Mouse (Mus musculus) lung, postnatal 0 days (tissue): ENCODE results near the gene Lbx2. TPM values are rescaled to one million over a fixed set of nuclear protein-coding genes. Genes with fewer than 3 reads are reported as not detected.

Experiments
- ATAC-seq: fragments of 200-750 bp; cut with Nextera tagmentation; 2 replicates; pipeline ENCODE4 v1.8.0; 2017; ENCODE audit warnings: moderate library complexity
- DNase-seq: peaks from one replicate; pipeline ENCODE4 v3.0.0-alpha.2; 2016; ENCODE audit warnings: low spot score
- H3K27ac ChIP-seq: fragments of 300-500 bp; sonication (generic); 2 replicates; pipeline ENCODE4 v1.5.1; 2014; ENCODE audit warnings: antibody characterized with exemption, mild to moderate bottlenecking, low read length, mixed read lengths
- H3K27me3 ChIP-seq: fragments of 300-500 bp; sonication (generic); replicated peaks from 2 replicates; pipeline ENCODE4 v1.6.1; 2014; ENCODE audit warnings: low read length, mixed read lengths; ENCODE audit not compliant: insufficient read depth
- H3K36me3 ChIP-seq: fragments of 300-500 bp; sonication (generic); 2 replicates; pipeline ENCODE4 v1.6.1; 2014; ENCODE audit warnings: low read length, mixed read lengths; ENCODE audit not compliant: insufficient read depth
- H3K4me1 ChIP-seq: fragments of 300-500 bp; sonication (generic); 2 replicates; pipeline ENCODE4 v1.6.1; 2014; ENCODE audit warnings: antibody characterized with exemption, low read depth, low read length, mixed read lengths; ENCODE audit not compliant: insufficient read depth
- H3K4me2 ChIP-seq: fragments of 300-500 bp; sonication (generic); replicated peaks from 2 replicates; pipeline ENCODE4 v1.6.1; 2014; ENCODE audit warnings: low read depth, mild to moderate bottlenecking, low read length, moderate library complexity, mixed read lengths
- H3K4me3 ChIP-seq: fragments of 300-500 bp; sonication (generic); 2 replicates; pipeline ENCODE4 v1.5.1; 2014; ENCODE audit warnings: low read depth, low read length
- H3K9ac ChIP-seq: fragments of 300-500 bp; sonication (generic); replicated peaks from 2 replicates; pipeline ENCODE4 v1.6.1; 2014; ENCODE audit warnings: low read depth, mild to moderate bottlenecking
- H3K9me3 ChIP-seq: fragments of 300-500 bp; sonication (generic); 2 replicates; pipeline ENCODE4 v1.6.1; 2016; ENCODE audit warnings: low read length, mixed read lengths
- CTCF ChIP-seq: IDR thresholded peaks from 2 replicates; pipeline ENCODE4 v1.5.1; 2016; ENCODE audit warnings: antibody characterized with exemption, mild to moderate bottlenecking
- EP300 ChIP-seq: IDR thresholded peaks from 2 replicates; pipeline ENCODE4 v1.6.1; 2016; ENCODE audit warnings: antibody characterized with exemption, mild to moderate bottlenecking, control low read depth
- WGBS: fragments of 180-500 bp; shearing (Covaris S2); extraction: QIAGEN DNeasy Blood & Tissue Kit; methylation state at CpG from one replicate; pipeline ENCODE4 v1.1.7; 2014; 5-methylcytosine and 5-hydroxymethylcytosine counted together
- microRNA counts: library from miRNA; unstranded; fragments of <30 nt; microRNA quantifications from one replicate; lab custom pipeline; 2015
- microRNA-seq: library from miRNA; unstranded; fragments of <30 nt; microRNA quantifications from one replicate; pipeline ENCODE4, GENCODE M21; 2016
- polyA plus RNA-seq: library from polyadenylated mRNA; unstranded; fragments of >200 nt; fragmentation: Nextera tagmentation; extraction: Ambion mirVana; gene quantifications from 2 replicates; pipeline ENCODE4 v1.2.1, GENCODE M21; 2015

Gene Lbx2
- polyA plus RNA-seq, 1 experiment from 2014 or later = 1.9 TPM

GRCm38 (mm10) chr6:83136291-83136880 is 50.2 kb downstream of the Lbx2 start:
- Histone ChIP-seq H3K9ac (peak overlapping the region; percentile 61), H3K4me1 (peaks cover 23% of the 10 kb centered on the region; the same call in 1 of the 2 replicates), H3K9me3 (no peaks in the 10 kb centered on the region), H3K4me2 (peak overlapping the region; percentile 89), H3K36me3 (no peaks in the 10 kb centered on the region), H3K4me3 (peak overlapping the region; percentile 51), H3K27me3 (no peaks in the 10 kb centered on the region), H3K27ac (peak overlapping the region; percentile 96)
- no peak for ATAC-seq
- no peak for TF ChIP-seq EP300
- no peak for TF ChIP-seq CTCF
- DNase-seq = peak; percentile 29
- WGBS = 12% methylated on average over 5 of the region's 5 CpGs

DNA sequence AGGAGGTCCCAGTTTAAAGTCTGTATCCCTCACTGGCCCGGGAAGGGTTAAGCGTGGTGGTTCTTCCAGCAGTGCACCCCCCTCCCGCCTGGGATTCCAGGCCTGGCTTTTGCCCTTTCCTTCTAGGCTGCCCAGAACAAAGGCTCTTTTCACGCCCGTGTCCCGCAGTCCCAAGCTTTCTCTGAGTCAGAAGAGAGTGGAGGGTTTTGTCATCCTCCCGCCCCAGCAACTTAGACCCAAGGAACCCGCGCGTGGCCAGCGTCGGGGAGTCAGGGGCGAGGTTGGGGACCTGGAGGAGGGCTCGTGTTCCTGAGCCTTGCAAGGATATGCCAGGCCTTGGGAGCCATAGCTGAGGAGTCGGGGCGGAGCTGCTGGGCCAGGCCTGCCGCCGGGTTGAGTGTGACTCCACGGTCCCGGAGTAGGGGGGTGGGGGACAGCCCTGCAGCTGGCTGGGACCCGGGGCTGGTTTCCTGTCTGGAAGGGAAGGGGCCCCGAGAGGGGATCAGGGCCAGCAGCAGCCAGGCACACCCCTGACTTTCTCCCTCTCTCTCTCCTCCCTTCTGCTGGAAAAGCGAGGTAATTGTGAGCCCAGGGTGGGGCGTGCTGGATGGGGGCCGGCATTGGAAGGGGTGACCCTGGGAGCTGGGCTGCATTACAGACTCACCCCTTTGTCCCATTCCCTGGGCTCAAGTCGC is 50.9 kb downstream of the Lbx2 start:
- H3K4me1 ChIP-seq = peaks cover 21% of the 10 kb centered on the region; the same call in 1 of the 2 replicates
- H3K9me3 ChIP-seq = no peaks in the 10 kb centered on the region
- ATAC-seq (peak; percentile 75), DNase-seq (peak; percentile 85)
- peak overlapping the region; percentile 51 for H3K4me3 ChIP-seq
- peak overlapping the region; percentile 61 for H3K9ac ChIP-seq
- no peaks in the 10 kb centered on the region for H3K36me3 ChIP-seq
- H3K27me3 ChIP-seq = no peaks in the 10 kb centered on the region
- TF ChIP-seq CTCF (no peak), EP300 (no peak)
- WGBS = 1% methylated on average over 22 of the region's 26 CpGs
- H3K4me2 ChIP-seq = peak overlapping the region; percentile 89
- peak overlapping the region; percentile 96 for H3K27ac ChIP-seq

- Histone ChIP-seq H3K4me1 (peaks cover 21% of the 10 kb centered on the region; the same call in 1 of the 2 replicates), H3K4me3 (peak overlapping the region; percentile 51), H3K36me3 (no peaks in the 10 kb centered on the region), H3K4me2 (peak overlapping the region; percentile 89), H3K27me3 (no peaks in the 10 kb centered on the region), H3K9ac (peak overlapping the region; percentile 61), H3K9me3 (no peaks in the 10 kb centered on the region), H3K27ac (peak overlapping the region; percentile 96)
- ATAC-seq (peak; percentile 85), DNase-seq (peak; percentile 94)
- TF ChIP-seq EP300 (no peak), CTCF (peak; percentile 33)
- under 1% methylated on average over 12 of the region's 12 CpGs for WGBS
These were observed 51.4 kb downstream of the Lbx2 start for GRCm38 (mm10) chr6:83137576-83137950.

MicroRNA genes within 50 kb of the gene (microRNA counts, 519-probe panel; counts per million panel counts)
- microRNA mmu-miR-3470a+mmu-miR-3470b (lab: Ali Mortazavi, UCI) = not detected

Small RNAs within 50 kb of the gene (microRNA-seq; reads per million reads assigned to microRNA genes)
- gene Mir3470a (not detected), gene Mir7040 (not detected)

Other genes with a start within 250 kb of the Lbx2 start
- 8.8 and 14.3 TPM in 2 replicates for gene Sema4f, start 146.6 kb upstream of the Lbx2 start, polyA plus RNA-seq
- 1.8 and 2.5 TPM in 2 replicates for gene M1ap, start 139.5 kb upstream of the Lbx2 start, polyA plus RNA-seq
- 22.8 and 23.3 TPM in 2 replicates for gene Dok1, start 52.9 kb upstream of the Lbx2 start, polyA plus RNA-seq
- gene Loxl3, start 52.2 kb upstream of the Lbx2 start, polyA plus RNA-seq = 10.1 and 11.4 TPM in 2 replicates
- gene Aup1, start 31.8 kb upstream of the Lbx2 start, polyA plus RNA-seq = 201 and 205 TPM in 2 replicates
- gene Htra2, start 31.1 kb upstream of the Lbx2 start, polyA plus RNA-seq = 50.5 and 55.5 TPM in 2 replicates
- gene Dqx1, start 28.5 kb upstream of the Lbx2 start, polyA plus RNA-seq = 1.9 and 2.4 TPM in 2 replicates
- not detected in 2 replicates for gene Tlx2, start 16.1 kb upstream of the Lbx2 start, polyA plus RNA-seq
- gene Pcgf1, start 8.5 kb upstream of the Lbx2 start, polyA plus RNA-seq = 24.3 and 26.0 TPM in 2 replicates
- gene Ccdc142, start 15.2 kb downstream of the Lbx2 start, polyA plus RNA-seq = 1.2 and 1.5 TPM in 2 replicates
- gene Gm42688, start 15.2 kb downstream of the Lbx2 start, polyA plus RNA-seq = 1.9 TPM in 2 replicates
- gene Mrpl53, start 22.7 kb downstream of the Lbx2 start, polyA plus RNA-seq = 127 and 128 TPM in 2 replicates
- gene Mogs, start 29.1 kb downstream of the Lbx2 start, polyA plus RNA-seq = 21.6 and 23.5 TPM in 2 replicates
- 57.9 and 62.4 TPM in 2 replicates for gene Wbp1, start 35.2 kb downstream of the Lbx2 start, polyA plus RNA-seq
- gene Ino80b, start 39.1 kb downstream of the Lbx2 start, polyA plus RNA-seq = 14.5 and 18.1 TPM in 2 replicates
- 51.2 and 63.8 TPM in 2 replicates for gene Rtkn, start 49.1 kb downstream of the Lbx2 start, polyA plus RNA-seq
- gene Wdr54, start 70.0 kb downstream of the Lbx2 start, polyA plus RNA-seq = 3.1 and 3.3 TPM in 2 replicates
- gene 1700003E16Rik, start 70.0 kb downstream of the Lbx2 start, polyA plus RNA-seq = 6.1 and 9.8 TPM in 2 replicates
- gene Dctn1, start 79.6 kb downstream of the Lbx2 start, polyA plus RNA-seq = 55.3 and 63.7 TPM in 2 replicates
- 5.0 and 5.3 TPM in 2 replicates for gene Slc4a5, start 133.5 kb downstream of the Lbx2 start, polyA plus RNA-seq
- 6.3 and 7.8 TPM in 2 replicates for gene Mthfd2, start 239.5 kb downstream of the Lbx2 start, polyA plus RNA-seq
- gene Mob1a, start 239.6 kb downstream of the Lbx2 start, polyA plus RNA-seq = 41.3 and 47.6 TPM in 2 replicates